Mouse (Mus musculus) lung, postnatal 0 days (tissue): ENCODE data around the gene Klf6. TPM values are rescaled to one million over a fixed set of nuclear protein-coding genes. Genes with fewer than 3 reads are reported as not detected.

Experiments used
- ATAC-seq: fragments of 200-750 bp; cut with Nextera tagmentation; 2 replicates; pipeline ENCODE4 v1.8.0; 2017; ENCODE audit warnings: moderate library complexity
- DNase-seq: peaks from one replicate; pipeline ENCODE4 v3.0.0-alpha.2; 2016; ENCODE audit warnings: low spot score
- H3K27ac ChIP-seq: fragments of 300-500 bp; sonication (generic); 2 replicates; pipeline ENCODE4 v1.5.1; 2014; ENCODE audit warnings: antibody characterized with exemption, mild to moderate bottlenecking, low read length, mixed read lengths
- H3K27me3 ChIP-seq: fragments of 300-500 bp; sonication (generic); replicated peaks from 2 replicates; pipeline ENCODE4 v1.6.1; 2014; ENCODE audit warnings: low read length, mixed read lengths; ENCODE audit not compliant: insufficient read depth
- H3K36me3 ChIP-seq: fragments of 300-500 bp; sonication (generic); 2 replicates; pipeline ENCODE4 v1.6.1; 2014; ENCODE audit warnings: low read length, mixed read lengths; ENCODE audit not compliant: insufficient read depth
- H3K4me1 ChIP-seq: fragments of 300-500 bp; sonication (generic); 2 replicates; pipeline ENCODE4 v1.6.1; 2014; ENCODE audit warnings: antibody characterized with exemption, low read depth, low read length, mixed read lengths; ENCODE audit not compliant: insufficient read depth
- H3K4me2 ChIP-seq: fragments of 300-500 bp; sonication (generic); replicated peaks from 2 replicates; pipeline ENCODE4 v1.6.1; 2014; ENCODE audit warnings: low read depth, mild to moderate bottlenecking, low read length, moderate library complexity, mixed read lengths
- H3K4me3 ChIP-seq: fragments of 300-500 bp; sonication (generic); 2 replicates; pipeline ENCODE4 v1.5.1; 2014; ENCODE audit warnings: low read depth, low read length
- H3K9ac ChIP-seq: fragments of 300-500 bp; sonication (generic); replicated peaks from 2 replicates; pipeline ENCODE4 v1.6.1; 2014; ENCODE audit warnings: low read depth, mild to moderate bottlenecking
- H3K9me3 ChIP-seq: fragments of 300-500 bp; sonication (generic); 2 replicates; pipeline ENCODE4 v1.6.1; 2016; ENCODE audit warnings: low read length, mixed read lengths
- CTCF ChIP-seq: IDR thresholded peaks from 2 replicates; pipeline ENCODE4 v1.5.1; 2016; ENCODE audit warnings: antibody characterized with exemption, mild to moderate bottlenecking
- EP300 ChIP-seq: IDR thresholded peaks from 2 replicates; pipeline ENCODE4 v1.6.1; 2016; ENCODE audit warnings: antibody characterized with exemption, mild to moderate bottlenecking, control low read depth
- WGBS: fragments of 180-500 bp; shearing (Covaris S2); extraction: QIAGEN DNeasy Blood & Tissue Kit; methylation state at CpG from one replicate; pipeline ENCODE4 v1.1.7; 2014; 5-methylcytosine and 5-hydroxymethylcytosine counted together
- polyA plus RNA-seq: library from polyadenylated mRNA; unstranded; fragments of >200 nt; fragmentation: Nextera tagmentation; extraction: Ambion mirVana; gene quantifications from 2 replicates; pipeline ENCODE4 v1.2.1, GENCODE M21; 2015

Klf6 gene
- polyA plus RNA-seq, 1 experiment from 2014 or later = 201 TPM

DNA sequence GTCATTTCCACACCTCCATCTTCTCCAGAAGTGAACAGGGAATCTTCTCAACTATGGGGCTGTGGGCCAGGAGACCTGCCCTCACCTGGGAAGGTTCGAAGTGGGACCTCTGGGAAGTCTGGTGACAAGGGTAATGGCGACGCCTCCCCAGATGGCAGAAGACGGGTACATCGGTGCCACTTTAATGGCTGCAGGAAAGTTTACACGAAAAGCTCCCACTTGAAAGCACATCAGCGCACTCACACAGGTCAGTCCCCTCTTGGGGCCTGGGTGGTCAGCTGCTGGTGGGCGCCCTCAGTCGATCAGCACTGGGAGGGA lies 3.8 kb downstream of the Klf6 start:
- no peak for DNase-seq
- no peak for TF ChIP-seq CTCF
- no peak for TF ChIP-seq EP300
- Histone ChIP-seq H3K4me3 (peak overlapping the region; percentile 94), H3K9me3 (no peaks in the 10 kb centered on the region), H3K4me1 (peaks cover 25% of the 10 kb centered on the region), H3K36me3 (peaks cover 30% of the 10 kb centered on the region), H3K27me3 (no peaks in the 10 kb centered on the region), H3K4me2 (peak overlapping the region; percentile 73), H3K9ac (no peak overlapping the region), H3K27ac (no peak overlapping the region)
- WGBS = 79% methylated on average over 9 of the region's 9 CpGs
- no peak for ATAC-seq

DNA sequence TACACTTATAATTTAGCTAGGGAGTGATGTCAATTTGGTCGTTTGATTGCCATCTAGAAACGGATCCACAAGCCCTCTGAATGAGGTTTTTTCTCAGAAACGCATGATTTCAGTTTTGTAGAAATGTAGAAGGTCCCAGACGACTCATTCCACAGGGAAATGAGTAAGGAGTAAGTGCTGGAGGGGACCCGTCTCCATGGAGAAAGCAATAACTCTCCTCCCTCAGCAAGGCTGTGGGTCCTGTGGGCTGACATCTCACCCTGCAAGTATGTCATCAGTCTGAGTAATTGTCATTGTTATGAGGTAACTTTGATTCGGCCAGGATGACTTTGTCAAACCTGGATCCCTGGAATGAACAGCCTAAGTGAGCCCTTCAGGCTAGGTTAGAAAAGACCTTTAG lies 4.8 kb downstream of the Klf6 start:
- TF ChIP-seq CTCF (no peak), EP300 (no peak)
- H3K9me3 ChIP-seq = no peaks in the 10 kb centered on the region
- DNase-seq (peak; percentile 18), ATAC-seq (no peak)
- H3K4me2 ChIP-seq = peak overlapping the region; percentile 73
- 72% methylated on average over 6 of the region's 6 CpGs for WGBS
- no peak overlapping the region for H3K27ac ChIP-seq
- H3K4me1 ChIP-seq = peaks cover 30% of the 10 kb centered on the region
- no peaks in the 10 kb centered on the region for H3K27me3 ChIP-seq
- H3K4me3 ChIP-seq = peak overlapping the region; percentile 94; the same call in 1 of the 2 replicates
- no peak overlapping the region for H3K9ac ChIP-seq
- H3K36me3 ChIP-seq = peaks cover 30% of the 10 kb centered on the region

DNA sequence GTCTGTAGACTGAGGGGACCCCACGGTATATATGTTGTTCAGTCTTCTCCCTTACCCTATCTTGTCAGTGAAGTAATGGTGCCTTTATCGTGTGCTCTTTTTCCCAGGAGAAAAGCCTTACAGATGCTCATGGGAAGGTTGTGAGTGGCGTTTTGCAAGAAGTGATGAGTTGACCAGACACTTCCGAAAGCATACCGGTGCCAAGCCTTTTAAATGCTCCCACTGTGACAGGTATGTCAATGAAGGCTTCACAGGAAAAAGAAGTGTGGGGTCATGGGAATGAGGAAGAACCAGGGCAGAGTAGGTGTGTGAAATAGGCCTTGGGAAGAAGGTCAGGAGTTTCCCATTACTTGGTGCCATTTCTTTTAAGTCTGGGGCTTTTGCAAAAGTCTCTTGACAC lies 5.2 kb downstream of the Klf6 start:
- H3K36me3 ChIP-seq = peaks cover 30% of the 10 kb centered on the region
- TF ChIP-seq CTCF (no peak), EP300 (no peak)
- no peaks in the 10 kb centered on the region for H3K9me3 ChIP-seq
- peak overlapping the region; percentile 73 for H3K4me2 ChIP-seq
- H3K27ac ChIP-seq = no peak overlapping the region
- H3K9ac ChIP-seq = no peak overlapping the region
- H3K4me3 ChIP-seq = no peak overlapping the region
- DNase-seq (no peak), ATAC-seq (no peak)
- peaks cover 30% of the 10 kb centered on the region for H3K4me1 ChIP-seq
- WGBS = 89% methylated on average over 5 of the region's 5 CpGs
- no peaks in the 10 kb centered on the region for H3K27me3 ChIP-seq

DNA sequence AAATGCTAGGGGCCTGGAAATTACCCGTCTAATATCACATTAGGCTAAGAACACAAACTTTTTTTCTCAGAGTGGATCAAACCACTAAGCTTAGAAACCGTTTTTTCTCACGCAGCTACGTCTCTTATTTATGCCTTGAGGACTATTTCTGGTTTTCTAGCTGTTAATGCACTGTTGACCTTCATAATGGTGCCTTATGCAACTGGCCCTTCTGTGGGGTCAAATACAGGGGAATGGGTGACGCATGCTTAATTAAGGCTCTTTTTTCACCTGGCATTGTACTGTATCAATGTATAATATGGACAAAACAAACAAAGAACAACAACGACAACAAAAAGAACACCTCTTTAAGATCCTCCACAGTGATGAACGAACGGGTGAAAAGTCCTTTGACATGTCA lies 7.1 kb downstream of the Klf6 start:
- no peak overlapping the region for H3K4me3 ChIP-seq
- 75% methylated on average over 8 of the region's 8 CpGs for WGBS
- no peak overlapping the region for H3K4me2 ChIP-seq
- H3K27me3 ChIP-seq = no peaks in the 10 kb centered on the region
- H3K9me3 ChIP-seq = no peaks in the 10 kb centered on the region
- H3K36me3 ChIP-seq = peaks cover 30% of the 10 kb centered on the region
- ATAC-seq (no peak), DNase-seq (no peak)
- H3K9ac ChIP-seq = no peak overlapping the region
- peak overlapping the region; percentile 16; the same call in 1 of the 2 replicates for H3K27ac ChIP-seq
- no peak for TF ChIP-seq CTCF
- no peak for TF ChIP-seq EP300
- peaks cover 30% of the 10 kb centered on the region for H3K4me1 ChIP-seq

DNA sequence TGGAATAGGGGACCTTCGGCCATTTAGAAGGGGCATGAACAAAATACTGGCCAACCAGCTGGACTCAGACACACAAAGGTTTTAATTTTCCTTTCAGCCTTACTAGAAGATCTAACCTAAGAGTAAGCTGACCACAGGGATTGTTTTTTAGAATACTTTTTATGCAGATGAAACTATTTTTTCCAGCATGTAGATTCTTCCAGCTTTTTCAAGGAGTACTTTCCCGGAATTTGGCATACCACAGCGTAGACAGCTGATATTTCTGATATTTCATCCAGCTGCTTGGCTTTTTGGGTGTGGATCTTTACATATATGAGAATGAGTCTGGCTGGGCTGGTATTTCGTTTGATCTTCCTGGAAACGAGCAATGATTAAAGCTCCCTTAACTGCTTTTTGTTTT lies 8.2 kb downstream of the Klf6 start:
- Histone ChIP-seq H3K27ac (peak overlapping the region; percentile 78), H3K36me3 (peaks cover 30% of the 10 kb centered on the region), H3K9me3 (no peaks in the 10 kb centered on the region), H3K27me3 (no peaks in the 10 kb centered on the region), H3K4me1 (peaks cover 30% of the 10 kb centered on the region), H3K9ac (no peak overlapping the region), H3K4me3 (no peak overlapping the region), H3K4me2 (no peak overlapping the region; the same call in 1 of the 2 replicates)
- WGBS = 25% methylated on average over 5 of the region's 5 CpGs
- peak; percentile 50 for DNase-seq
- no peak for TF ChIP-seq EP300
- no peak for TF ChIP-seq CTCF
- no peak for ATAC-seq

DNA sequence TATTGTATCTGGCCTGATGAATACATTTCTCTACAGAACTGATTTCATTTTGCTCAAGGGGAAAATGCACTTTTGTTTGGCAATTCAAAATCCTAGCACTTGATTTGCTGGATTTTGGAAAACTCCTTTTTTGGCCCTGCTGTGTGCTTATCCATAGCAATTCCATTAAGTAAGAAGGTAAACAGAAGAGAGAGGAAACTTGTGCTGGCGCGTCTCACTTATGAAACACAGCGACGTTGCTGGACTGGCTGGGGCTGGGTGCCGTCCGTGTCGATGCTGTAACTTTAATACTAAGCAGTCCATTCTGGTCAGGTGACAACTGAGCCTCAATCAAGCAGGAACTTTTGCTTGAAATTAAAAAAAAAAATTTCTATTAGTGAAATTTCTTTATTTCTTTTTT lies 8.6 kb downstream of the Klf6 start:
- Histone ChIP-seq H3K4me3 (no peak overlapping the region), H3K4me1 (peaks cover 30% of the 10 kb centered on the region), H3K4me2 (no peak overlapping the region; the same call in 1 of the 2 replicates), H3K27me3 (no peaks in the 10 kb centered on the region), H3K36me3 (peaks cover 30% of the 10 kb centered on the region), H3K9ac (no peak overlapping the region), H3K9me3 (no peaks in the 10 kb centered on the region), H3K27ac (peak overlapping the region; percentile 78)
- TF ChIP-seq EP300 (no peak), CTCF (no peak)
- ATAC-seq (peak; percentile 61), DNase-seq (peak; percentile 84)
- 2% methylated on average over 7 of the region's 7 CpGs for whole genome bisulfite sequencing
